ENCODE assay signal across 13 mouse cellular contexts in genomic region chr7:98186637-98187036, GRCm38 (mm10). TPM values are rescaled to one million over a fixed set of nuclear protein-coding genes. Genes with fewer than 3 reads are reported as not detected.
DNase-seq lines count a peak whose midpoint lies in the region; ATAC-seq and TF ChIP-seq lines count a peak whose summit lies in the region.
"Had no signal": no experiment of that assay in that cellular context is flagged by ENCODE, and none has a peak within 500 bp of the region (broad histone marks: within the 10 kb centered on the region; RNA-seq: fewer than 3 reads in every experiment).

No protein-coding gene starts in this region.

- WGBS in hindbrain, embryonic 11.5 days: 38% methylated on average over 8 of the region's 8 CpGs
- WGBS in midbrain, embryonic 16.5 days: 23% methylated on average over 8 of the region's 8 CpGs
- WGBS in lung, adult 2 months: 76% methylated on average over 8 of the region's 8 CpGs

- peak overlapping the region; percentile 61; the same call in 1 of the 2 replicates for H3K27ac ChIP-seq in cortical plate, adult 2 months (ENCODE audit: insufficient read depth, low read length)
- peak overlapping the region; percentile 81; the same call in 1 of the 2 replicates for H3K27ac ChIP-seq in hindbrain, embryonic 11.5 days (ENCODE audit: low read depth, low read length)
- peak overlapping the region; percentile 28; the same call in 1 of the 2 replicates for H3K27ac ChIP-seq in midbrain, embryonic 16.5 days (ENCODE audit: low read length)
- H3K27ac ChIP-seq: heart, adult 2 months; left cerebral cortex, adult 2 months; macrophage had no signal

- no peak for TF ChIP-seq POLR2A in cortical plate, adult 2 months (IDR thresholded peaks at IDR 0.05; ENCODE audit: extremely low read depth, insufficient read depth, low read length)
- no peak for TF ChIP-seq POLR2A in lung, adult 2 months (IDR thresholded peaks at IDR 0.05; ENCODE audit: borderline replicate concordance, extremely low read depth, low read depth, low read length)

- TF ChIP-seq CTCF in cortical plate, adult 2 months (IDR thresholded peaks at IDR 0.05; ENCODE audit: extremely low read depth, insufficient read depth, low read length): no peak
- TF ChIP-seq CTCF in lung, adult 2 months (IDR thresholded peaks at IDR 0.05; ENCODE audit: insufficient read depth, low read length): no peak

- no peak overlapping the region for H3K4me2 ChIP-seq in hindbrain, embryonic 11.5 days (replicated peaks; ENCODE audit: low read depth, low read length)
- no peak overlapping the region for H3K4me2 ChIP-seq in midbrain, embryonic 16.5 days (ENCODE audit: low read length)
- H3K4me2 ChIP-seq: liver, embryonic 13.5 days had no signal

- peaks cover 2% of the 10 kb centered on the region; the same call in 1 of the 2 replicates for H3K27me3 ChIP-seq in hindbrain, embryonic 11.5 days (ENCODE audit: control insufficient read depth, insufficient read depth, low read length)
- peaks cover 6% of the 10 kb centered on the region for H3K27me3 ChIP-seq in midbrain, embryonic 16.5 days (ENCODE audit: control insufficient read depth, insufficient read depth, low read depth, low read length)

- no peak overlapping the region for H3K4me3 ChIP-seq in cortical plate, adult 2 months (ENCODE audit: insufficient read depth, low read length)
- no peak overlapping the region for H3K4me3 ChIP-seq in hindbrain, embryonic 11.5 days (ENCODE audit: low read depth, low read length)
- H3K4me3 ChIP-seq in midbrain, embryonic 16.5 days (ENCODE audit: low read depth, low read length): no peak overlapping the region
- no peak overlapping the region for H3K4me3 ChIP-seq in lung, adult 2 months (replicated peaks; ENCODE audit: extremely low read depth, low read depth, low read length)
- H3K4me3 ChIP-seq: heart, adult 2 months; left cerebral cortex, adult 2 months; liver, embryonic 13.5 days had no signal

- no peaks in the 10 kb centered on the region for H3K36me3 ChIP-seq in hindbrain, embryonic 11.5 days (ENCODE audit: control insufficient read depth, insufficient read depth, low read length)
- H3K36me3 ChIP-seq in midbrain, embryonic 16.5 days (ENCODE audit: control insufficient read depth, insufficient read depth, low read length): no peaks in the 10 kb centered on the region
- H3K36me3 ChIP-seq: liver, embryonic 13.5 days had no signal

- H3K4me1 ChIP-seq in cortical plate, adult 2 months (ENCODE audit: control insufficient read depth, insufficient read depth, low read length): peaks cover 3% of the 10 kb centered on the region; the same call in 1 of the 2 replicates
- H3K4me1 ChIP-seq in hindbrain, embryonic 11.5 days (replicated peaks; ENCODE audit: control insufficient read depth, insufficient read depth, low read length): peaks cover 2% of the 10 kb centered on the region; the same call in 1 of the 2 replicates
- peaks cover 3% of the 10 kb centered on the region; the same call in 1 of the 2 replicates for H3K4me1 ChIP-seq in midbrain, embryonic 16.5 days (ENCODE audit: control insufficient read depth, insufficient read depth, low read length)
- H3K4me1 ChIP-seq in lung, adult 2 months (ENCODE audit: control insufficient read depth, insufficient read depth, low read length): peaks cover 5% of the 10 kb centered on the region

- peak; percentile 91 for ATAC-seq in hindbrain, embryonic 11.5 days (ENCODE audit: low FRiP score)
- ATAC-seq in midbrain, embryonic 16.5 days: peak; percentile 75
- no peak for ATAC-seq in erythroblast, adult 5-6 weeks (replicated peaks; ENCODE audit: low FRiP score, poor library complexity, severe bottlenecking)

- peak; percentile 51 for DNase-seq in left cerebral cortex, adult 11 months (ENCODE audit: low spot score)
- DNase-seq in left cerebral cortex, adult 18-20 months (ENCODE audit: low spot score in 2 of 2): no peak
- DNase-seq in hindbrain, embryonic 11.5 days (ENCODE audit: low spot score): peak; percentile 68
- DNase-seq in heart, adult 9 months (ENCODE audit: low spot score in 2 of 2): no peak
- DNase-seq in lung, adult 2 months: no peak
- DNase-seq: heart, adult 2 months; heart, postnatal 4 days; liver, embryonic 13.5 days had no signal

- no peak overlapping the region for H3K9ac ChIP-seq in hindbrain, embryonic 11.5 days (ENCODE audit: low read depth, low read length)
- H3K9ac ChIP-seq in midbrain, embryonic 16.5 days (ENCODE audit: low read depth, low read length): no peak overlapping the region
- H3K9ac ChIP-seq: liver, embryonic 13.5 days had no signal

- H3K9me3 ChIP-seq in hindbrain, embryonic 11.5 days (ENCODE audit: control insufficient read depth, low read length): no peaks in the 10 kb centered on the region
- no peaks in the 10 kb centered on the region for H3K9me3 ChIP-seq in midbrain, embryonic 16.5 days (replicated peaks; ENCODE audit: control insufficient read depth, low read length, poor library complexity, severe bottlenecking)
- H3K9me3 ChIP-seq: liver, embryonic 13.5 days had no signal

RNA-seq across cellular contexts. Expression of gene Capn5, which starts 8.6 kb away (rescaled TPM):
- total RNA-seq in left cerebral cortex, adult 18-20 months (2021): 10 to 100 TPM; 30.4 to 35.0 TPM
- 36.1 and 36.5 TPM in 2 replicates for polyA plus RNA-seq in cortical plate, adult 2 months (2012; rRNA removed)
- 4.8 and 5.3 TPM in 2 replicates for polyA plus RNA-seq in hindbrain, embryonic 11.5 days (2014; fragmentation: Nextera tagmentation; extraction: Ambion mirVana)
- polyA plus RNA-seq in midbrain, embryonic 16.5 days (2015; fragmentation: Nextera tagmentation; extraction: Ambion mirVana): 23.5 and 24.0 TPM in 2 replicates
- total RNA-seq in erythroblast, adult 5-6 weeks (2015; ENCODE audit: low replicate concordance): 18.0 and 21.7 TPM in 2 replicates
- total RNA-seq in erythroblast, adult 5-6 weeks (2017; ENCODE audit: low replicate concordance): 20.1 and 31.3 TPM in 2 replicates
- polyA plus RNA-seq in lung, adult 2 months (2012; rRNA removed): 19.0 and 22.2 TPM in 2 replicates

RNA-seq across cellular contexts. Expression of gene B3gnt6, which starts 12.6 kb away (rescaled TPM):
- under 1 TPM; 0.21 to 0.42 TPM for total RNA-seq in left cerebral cortex, adult 18-20 months (2021)
- polyA plus RNA-seq in cortical plate, adult 2 months (2012; rRNA removed): 0.40 and 0.61 TPM in 2 replicates
- 0.10 and 0.20 TPM in 2 replicates for polyA plus RNA-seq in hindbrain, embryonic 11.5 days (2014; fragmentation: Nextera tagmentation; extraction: Ambion mirVana)
- 0.45 and 0.57 TPM in 2 replicates for polyA plus RNA-seq in midbrain, embryonic 16.5 days (2015; fragmentation: Nextera tagmentation; extraction: Ambion mirVana)
- total RNA-seq in erythroblast, adult 5-6 weeks (2015; ENCODE audit: low replicate concordance): not detected in 2 replicates
- not detected in 2 replicates for total RNA-seq in erythroblast, adult 5-6 weeks (2017; ENCODE audit: low replicate concordance)
- polyA plus RNA-seq in lung, adult 2 months (2012; rRNA removed): 1.5 and 2.1 TPM in 2 replicates
- total RNA-seq: heart, adult 2 months; heart, postnatal 4 days had no signal
- polyA plus RNA-seq: liver, embryonic 13.5 days; macrophage had no signal

RNA-seq across cellular contexts. Expression of gene Omp, which starts 41.3 kb away (rescaled TPM):
- total RNA-seq in left cerebral cortex, adult 18-20 months (2021): under 1 TPM; 0.60 to 0.66 TPM
- 0.33 and 0.34 TPM in 2 replicates for polyA plus RNA-seq in cortical plate, adult 2 months (2012; rRNA removed)
- polyA plus RNA-seq in hindbrain, embryonic 11.5 days (2014; fragmentation: Nextera tagmentation; extraction: Ambion mirVana): 0.24 and 0.25 TPM in 2 replicates
- 0.35 TPM in 2 replicates for polyA plus RNA-seq in midbrain, embryonic 16.5 days (2015; fragmentation: Nextera tagmentation; extraction: Ambion mirVana)
- 4.8 and 5.0 TPM in 2 replicates for total RNA-seq in erythroblast, adult 5-6 weeks (2015; ENCODE audit: low replicate concordance)
- total RNA-seq in erythroblast, adult 5-6 weeks (2017; ENCODE audit: low replicate concordance): 11.2 and 20.9 TPM in 2 replicates
- polyA plus RNA-seq in lung, adult 2 months (2012; rRNA removed): 0.26 and 0.32 TPM in 2 replicates
- polyA plus RNA-seq: macrophage had no signal

Comparison
In these comparisons a context has a peak if more than half of its experiments do, and no peak if none do; other contexts are left out.
1. DNase-seq: peak in left cerebral cortex, adult 11 months (single experiment) and hindbrain, embryonic 11.5 days (single experiment); none in left cerebral cortex, adult 18-20 months (0 of 2), heart, adult 9 months (0 of 2) and lung, adult 2 months (single experiment).
2. H3K27ac ChIP-seq: peak in every context shown above with its lines; median percentile 81 in hindbrain, embryonic 11.5 days; 61 in cortical plate, adult 2 months; 28 in midbrain, embryonic 16.5 days.